Mouse (Mus musculus) kidney, adult 9 months (tissue): ENCODE measurements at regions not wholly inside any gene's neighbourhood (a gene's known extent, or its start where the extent isn't known, plus 50 kb on each side); places are given as distances from the start of the nearest gene placed in this dataset.
A peak's percentile ranks its signal among the peaks of the same experiment; 100 is the strongest.

Experiments
- DNase-seq: peaks from one replicate; pipeline ENCODE4 v3.0.0; 2022

DNA sequence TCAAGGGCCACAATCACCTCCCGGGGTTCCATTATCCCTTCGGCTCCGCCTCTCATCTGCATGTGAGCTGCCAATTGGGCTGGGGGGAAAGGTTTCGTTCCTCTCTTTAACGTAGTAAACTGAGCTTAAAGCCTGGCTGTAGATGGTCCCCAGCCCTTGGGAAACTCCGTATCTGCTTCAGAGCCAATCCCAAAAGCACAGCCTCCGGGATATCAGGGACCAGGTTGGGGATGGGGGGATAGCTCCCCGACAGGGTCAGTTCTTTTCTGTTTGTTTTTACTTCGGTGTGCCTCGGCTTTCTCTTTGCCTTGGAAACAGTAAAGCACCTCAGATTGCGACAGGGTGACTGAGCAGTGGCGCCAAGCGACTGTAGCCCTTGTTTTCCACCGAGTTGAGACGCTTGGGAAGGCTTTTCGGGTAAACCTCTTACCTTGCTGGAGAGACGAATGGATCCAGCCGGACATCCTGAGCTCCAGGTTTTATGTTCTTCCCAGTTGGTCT lies 64.5 kb downstream of the Tfap2c start:
- no peak for DNase-seq

GRCm38 (mm10) chr2:172615148-172615547 lies 65.8 kb downstream of the Tfap2c start:
- DNase-seq, result no peak

DNA sequence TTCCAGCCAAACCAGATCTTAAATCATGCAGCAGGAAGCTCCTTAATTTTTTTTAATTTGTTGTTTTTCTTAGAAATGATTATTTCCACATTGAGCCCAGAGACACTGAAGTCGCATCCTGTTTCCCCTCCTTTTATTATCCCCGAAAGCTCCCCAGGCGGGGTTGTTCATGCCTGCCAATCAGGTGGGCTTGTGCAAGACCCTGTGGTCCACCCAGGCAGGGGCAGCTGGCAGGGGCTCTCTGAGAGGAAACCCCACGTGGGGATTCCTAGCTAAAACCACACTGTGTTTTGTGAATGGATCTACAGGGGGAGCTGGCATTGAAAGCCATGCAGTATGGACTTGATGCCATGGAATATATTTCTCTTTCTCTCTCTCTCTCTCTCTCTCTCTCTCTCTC lies 66.2 kb downstream of the Tfap2c start:
- DNase-seq, result no peak

DNA sequence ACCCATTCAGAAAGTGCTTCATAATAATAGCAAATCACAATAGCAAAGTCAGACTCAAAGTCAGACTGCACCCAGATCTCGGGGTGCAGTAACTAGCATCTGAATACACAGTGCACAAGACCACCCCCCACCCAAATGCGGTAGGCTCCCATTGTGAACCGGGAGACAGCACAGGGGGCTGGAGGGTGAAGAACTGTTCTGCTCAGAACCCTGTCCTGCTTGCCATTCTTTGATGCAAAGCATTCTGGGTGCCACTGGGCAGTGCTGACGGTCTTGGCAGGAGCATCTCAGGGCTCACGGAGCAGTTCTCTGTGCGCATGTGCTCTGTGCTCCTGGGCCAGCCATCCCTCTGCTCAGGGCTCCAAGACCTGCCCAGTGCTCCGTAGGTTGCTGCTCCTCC lies 69.8 kb downstream of the Tfap2c start:
- no peak for DNase-seq

GRCm38 (mm10) chr2:172620001-172620400 lies 70.6 kb downstream of the Tfap2c start:
- DNase-seq, result no peak

DNA sequence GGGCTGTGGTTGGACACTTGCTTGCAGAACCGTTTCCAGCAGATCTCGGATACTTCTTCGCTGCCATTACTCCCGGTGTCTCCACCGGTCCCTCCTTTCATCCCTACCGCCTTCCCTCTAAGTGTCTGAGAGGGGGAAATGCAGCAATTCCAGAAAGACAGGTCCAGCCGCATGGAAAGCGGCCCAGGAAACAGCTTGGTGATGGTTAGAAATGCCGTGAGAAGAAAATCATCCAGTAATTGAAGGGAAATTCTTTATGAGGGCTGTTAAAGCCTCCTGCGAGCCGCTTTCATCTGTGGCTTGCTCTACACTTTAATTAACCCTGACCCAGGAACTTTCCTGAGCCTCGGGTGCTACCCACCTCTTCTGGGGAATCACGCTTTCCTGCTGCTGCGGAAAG lies 74.3 kb downstream of the Tfap2c start:
- DNase-seq, result no peak

- no peak for DNase-seq
Measured at GRCm38 (mm10) chr2:172627353-172628306, 78.2 kb downstream of the Tfap2c start.

- no peak for DNase-seq
Measured at GRCm38 (mm10) chr2:172630333-172630732, 80.9 kb downstream of the Tfap2c start.

- DNase-seq, result no peak
Measured at GRCm38 (mm10) chr2:172642616-172643015, 93.2 kb downstream of the Tfap2c start.

DNA sequence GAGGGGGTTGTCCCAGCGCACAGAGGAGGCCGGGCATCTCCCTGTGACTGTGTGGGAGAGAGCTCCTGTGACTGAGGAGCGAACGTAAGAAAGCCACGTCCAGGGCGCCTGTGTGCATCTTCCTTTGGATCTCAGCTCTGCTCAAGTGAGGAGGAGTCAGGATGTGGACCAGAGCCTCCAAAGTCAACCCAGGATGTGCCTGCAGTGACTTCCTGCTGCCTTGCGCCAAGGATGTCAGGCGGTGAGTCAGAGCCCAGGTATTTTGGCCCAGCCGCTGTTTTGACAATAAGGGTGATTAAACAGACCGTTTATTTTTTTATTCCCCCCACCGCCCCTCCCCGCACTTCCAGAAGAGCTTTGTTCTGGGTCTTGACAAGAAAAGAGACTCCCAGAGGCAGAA lies 94.5 kb downstream of the Tfap2c start:
- DNase-seq, result peak; percentile 29

DNA sequence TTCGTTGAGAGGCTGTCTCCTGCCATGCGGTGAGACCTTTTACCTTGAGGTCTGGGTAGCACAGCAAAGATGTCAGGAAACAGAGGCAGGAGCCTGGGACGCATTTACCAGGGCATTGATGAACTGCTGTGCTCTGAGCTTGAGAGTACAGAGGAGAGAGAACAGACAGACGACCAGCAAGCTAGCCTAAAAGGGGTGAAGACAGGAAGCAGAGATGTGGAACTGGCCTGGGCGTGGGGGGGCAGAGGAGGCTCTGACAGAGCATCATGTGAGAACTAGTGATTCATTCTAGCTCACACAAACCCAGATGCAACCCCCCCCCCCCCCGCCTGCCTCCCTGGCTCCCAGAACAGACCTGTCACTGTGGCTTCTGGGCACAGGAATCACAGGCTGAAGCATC lies 95.1 kb downstream of the Tfap2c start:
- DNase-seq, result no peak

DNA sequence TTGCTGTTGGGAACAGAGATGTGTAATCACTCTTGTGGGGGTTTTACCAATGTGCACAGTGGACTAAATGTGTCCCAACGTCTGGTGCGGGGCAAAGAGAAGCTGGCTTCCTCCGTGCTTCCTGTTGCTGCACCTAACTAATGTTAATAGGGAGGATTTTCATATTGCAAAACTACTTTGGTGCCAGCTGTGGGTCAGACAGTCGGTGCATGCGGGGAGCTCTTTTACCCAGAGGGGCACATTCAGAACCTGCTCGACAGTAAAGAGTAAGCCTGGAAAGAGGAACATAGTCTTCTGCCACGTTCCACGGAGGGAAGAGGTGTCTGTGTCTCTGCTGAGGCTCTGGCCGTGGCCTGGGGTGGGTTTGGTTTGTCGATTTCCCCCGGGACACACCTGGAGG lies 98.7 kb downstream of the Tfap2c start:
- DNase-seq, result no peak

- DNase-seq, result no peak
Measured at GRCm38 (mm10) chr2:172660479-172660878, 111.1 kb downstream of the Tfap2c start.

- DNase-seq, result no peak
Measured at GRCm38 (mm10) chr2:172660916-172661315, 111.5 kb downstream of the Tfap2c start.

DNA sequence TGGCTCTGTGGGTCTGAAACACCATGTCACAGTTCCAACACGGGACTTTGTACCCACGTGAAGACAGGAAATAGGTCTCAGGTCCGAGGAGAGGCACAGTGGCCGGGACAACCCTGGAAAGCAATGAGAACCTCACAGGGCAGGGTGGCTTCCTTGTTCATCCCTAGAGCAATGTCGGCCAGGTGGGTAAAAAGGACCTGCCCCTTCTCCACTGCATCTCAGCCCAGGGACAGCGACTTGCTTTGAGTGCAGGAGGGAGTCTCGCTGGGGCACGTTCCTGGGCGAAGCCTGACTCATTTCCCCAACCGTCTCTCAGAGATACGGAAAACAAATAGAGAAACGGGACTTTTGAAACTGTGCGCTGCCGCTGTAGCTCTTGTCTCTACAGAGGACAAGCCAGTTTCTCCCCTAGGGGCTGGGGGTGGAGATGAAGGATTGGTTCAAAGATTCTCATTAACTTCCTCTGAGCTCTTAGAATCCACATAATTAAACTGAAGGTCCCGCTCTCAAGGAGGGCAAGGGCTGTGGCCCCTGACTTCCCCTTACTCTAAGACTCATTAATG lies 112.1 kb downstream of the Tfap2c start:
- no peak for DNase-seq

DNA sequence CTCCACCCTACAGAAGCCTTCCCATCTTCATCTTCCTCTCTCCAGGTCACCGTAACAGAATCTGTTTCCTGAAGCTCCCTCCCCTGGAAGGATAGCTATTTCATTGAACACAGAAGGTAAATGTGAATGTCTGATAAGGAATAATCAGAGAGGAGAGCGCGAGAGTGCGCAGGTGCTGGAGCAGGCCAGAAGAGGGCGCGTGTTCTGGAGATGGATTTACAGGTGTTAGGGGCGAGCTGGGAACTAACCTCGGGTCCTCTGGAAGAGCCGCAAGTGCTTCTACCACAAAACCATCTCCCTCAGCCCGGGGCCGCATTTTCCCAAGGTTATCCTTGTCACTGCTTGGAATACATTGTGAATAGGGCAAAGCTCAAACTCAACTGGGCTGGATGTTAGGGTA lies 112.8 kb downstream of the Tfap2c start:
- no peak for DNase-seq

- no peak for DNase-seq
Measured at GRCm38 (mm10) chr2:172663681-172664080, 114.3 kb downstream of the Tfap2c start.

- no peak for DNase-seq
Measured at GRCm38 (mm10) chr2:172673081-172673480, 123.7 kb downstream of the Tfap2c start.

GRCm38 (mm10) chr2:172674641-172675040 lies 125.2 kb downstream of the Tfap2c start:
- no peak for DNase-seq

DNA sequence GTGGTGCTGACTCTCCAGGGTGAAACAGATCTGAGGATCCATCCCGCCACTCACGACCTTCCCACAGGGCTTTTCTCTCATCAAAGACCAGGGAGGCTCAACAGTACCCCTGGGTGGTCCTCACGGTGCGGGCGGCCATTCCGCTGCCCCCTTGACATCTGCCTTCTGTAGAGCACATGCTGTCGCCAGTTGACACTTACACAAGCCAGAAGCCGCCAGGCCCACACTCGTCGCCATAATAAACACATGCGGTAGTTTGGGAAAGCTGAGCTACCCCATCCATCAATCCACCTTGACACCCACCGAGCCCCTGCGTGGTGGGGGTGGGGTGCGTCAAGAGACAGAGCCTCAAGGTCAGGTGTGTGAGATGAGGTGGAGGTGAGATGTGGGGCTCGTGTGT lies 125.7 kb downstream of the Tfap2c start:
- DNase-seq, result no peak

DNA sequence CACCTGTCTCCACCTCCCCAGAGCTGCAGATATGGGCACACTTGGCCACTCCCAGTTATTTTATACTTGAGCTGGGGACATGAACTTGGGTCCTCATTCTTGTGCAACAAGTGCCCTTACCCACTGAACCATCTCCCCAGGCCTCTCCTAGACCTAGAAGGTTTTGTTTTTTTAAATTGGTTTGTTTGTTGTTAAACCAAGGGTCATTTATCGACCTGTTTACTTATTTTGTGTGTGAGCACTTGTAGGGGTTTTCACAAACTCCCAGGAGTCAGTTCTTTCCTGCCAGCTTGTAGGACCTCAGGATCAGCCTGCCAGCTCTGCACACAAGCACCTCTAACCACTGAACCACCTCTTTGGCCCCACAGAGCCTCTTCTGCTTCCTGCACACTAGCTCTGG lies 140.8 kb downstream of the Tfap2c start:
- no peak for DNase-seq

GRCm38 (mm10) chr2:172690931-172691651 lies 141.7 kb downstream of the Tfap2c start:
- no peak for DNase-seq

GRCm38 (mm10) chr2:172698961-172699360 lies 149.6 kb downstream of the Tfap2c start:
- DNase-seq, result no peak

DNA sequence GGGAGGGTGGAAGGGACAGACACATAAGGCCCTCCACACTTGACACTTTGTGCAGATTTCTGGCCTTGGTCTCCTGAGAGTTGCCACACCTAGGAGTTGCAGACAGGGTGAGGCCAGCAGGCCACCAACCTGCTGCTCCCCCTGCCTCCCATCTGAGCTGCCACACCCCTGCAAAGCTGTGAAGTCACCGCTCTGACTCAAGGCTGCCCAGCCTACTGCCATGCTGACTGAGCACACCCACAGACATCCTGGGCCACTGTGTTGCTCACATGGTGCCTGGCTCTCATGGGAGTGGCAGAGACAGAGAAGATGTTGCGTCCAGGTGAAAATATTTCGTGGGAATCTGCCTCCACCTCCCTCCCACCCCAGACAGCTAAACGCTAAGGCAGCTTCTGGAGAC lies 150.3 kb downstream of the Tfap2c start:
- DNase-seq, result no peak
